Mouse (Mus musculus) small intestine, adult 2 months (tissue): ENCODE measurements around the gene Thbs3.

ENCODE experiments used
- CTCF ChIP-seq: fragments of 200-500 bp; IDR thresholded peaks from 2 replicates; pipeline ENCODE4 v1.5.1; 2012; ENCODE audit warnings: low read depth, mild to moderate bottlenecking, control low read depth, inconsistent platforms, low read length, moderate library complexity, mixed read lengths; ENCODE audit not compliant: insufficient replicate concordance, insufficient read length; ENCODE audit errors: extremely low read depth
- POLR2A ChIP-seq: fragments of 200-500 bp; IDR thresholded peaks from 2 replicates; pipeline ENCODE4 v1.6.1; 2012; ENCODE audit warnings: low read depth, mild to moderate bottlenecking, control low read depth, inconsistent platforms, low read length, moderate library complexity

DNA sequence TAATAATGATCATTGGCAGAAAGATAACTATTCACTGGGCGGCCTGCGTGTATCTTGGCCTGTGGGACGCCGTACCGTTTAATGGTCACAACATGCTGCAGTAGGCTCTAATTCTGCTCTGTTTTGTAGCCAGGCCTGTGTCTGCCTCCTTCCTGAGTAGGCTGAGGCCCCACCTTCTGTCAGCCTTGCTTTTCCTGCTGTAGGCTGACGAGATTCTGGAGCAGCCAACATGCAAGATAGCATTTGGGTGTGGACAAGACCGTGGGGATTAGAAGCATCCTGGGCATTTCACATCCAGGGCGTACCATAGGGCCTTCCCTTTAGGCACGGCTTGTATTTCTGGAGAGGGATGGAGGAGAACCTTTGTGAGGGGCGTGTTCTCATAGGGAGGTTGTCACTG is 47.4 kb downstream of the Thbs3 start:
- no peak for TF ChIP-seq POLR2A
- TF ChIP-seq CTCF, result no peak
